Mouse (Mus musculus) thymus, postnatal 10 days (tissue): ENCODE results near the gene Nol3.
A peak's percentile ranks its signal among the peaks of the same experiment; 100 is the strongest.
"Not testable (repeated sequence)": the region's sequence is repeated elsewhere in the genome, so short reads cannot be mapped to it uniquely, and the experiment has no call there.

Source experiments
- DNase-seq, 2 experiments: peaks; one replicate each; pipeline ENCODE4 v3.0.0; 2021; ENCODE audit warnings: low spot score in 2 of 2

Gene Nol3

GRCm38 (mm10) chr8:105275840-105276239, at the start of gene Nol3:
Gene Nol3 (plus strand): TSS chr8:105276140.
- DNase-seq = no peak

- no peak for DNase-seq
Observed at GRCm38 (mm10) chr8:105231503-105232320, 44.2 kb upstream of the Nol3 start.

DNA sequence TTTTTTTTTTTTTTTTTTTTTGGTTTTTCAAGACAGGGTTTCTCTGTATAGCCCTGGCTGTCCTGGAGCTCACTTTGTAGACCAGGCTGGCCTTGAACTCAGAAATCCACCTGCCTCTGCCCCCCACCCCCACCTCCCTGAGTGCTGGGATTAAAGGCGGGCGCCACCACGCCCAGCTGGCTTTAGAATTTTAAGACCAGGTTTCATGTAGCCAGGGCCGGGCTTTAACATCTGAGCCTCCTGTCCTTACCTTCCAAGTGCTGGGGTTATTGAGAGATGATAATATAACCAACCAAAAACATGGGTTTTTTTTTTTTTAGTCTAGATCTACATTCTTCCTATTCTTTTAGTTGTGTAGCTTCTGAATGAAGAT, 43.6 kb upstream of the Nol3 start:
- not testable (repeated sequence) for DNase-seq

DNA sequence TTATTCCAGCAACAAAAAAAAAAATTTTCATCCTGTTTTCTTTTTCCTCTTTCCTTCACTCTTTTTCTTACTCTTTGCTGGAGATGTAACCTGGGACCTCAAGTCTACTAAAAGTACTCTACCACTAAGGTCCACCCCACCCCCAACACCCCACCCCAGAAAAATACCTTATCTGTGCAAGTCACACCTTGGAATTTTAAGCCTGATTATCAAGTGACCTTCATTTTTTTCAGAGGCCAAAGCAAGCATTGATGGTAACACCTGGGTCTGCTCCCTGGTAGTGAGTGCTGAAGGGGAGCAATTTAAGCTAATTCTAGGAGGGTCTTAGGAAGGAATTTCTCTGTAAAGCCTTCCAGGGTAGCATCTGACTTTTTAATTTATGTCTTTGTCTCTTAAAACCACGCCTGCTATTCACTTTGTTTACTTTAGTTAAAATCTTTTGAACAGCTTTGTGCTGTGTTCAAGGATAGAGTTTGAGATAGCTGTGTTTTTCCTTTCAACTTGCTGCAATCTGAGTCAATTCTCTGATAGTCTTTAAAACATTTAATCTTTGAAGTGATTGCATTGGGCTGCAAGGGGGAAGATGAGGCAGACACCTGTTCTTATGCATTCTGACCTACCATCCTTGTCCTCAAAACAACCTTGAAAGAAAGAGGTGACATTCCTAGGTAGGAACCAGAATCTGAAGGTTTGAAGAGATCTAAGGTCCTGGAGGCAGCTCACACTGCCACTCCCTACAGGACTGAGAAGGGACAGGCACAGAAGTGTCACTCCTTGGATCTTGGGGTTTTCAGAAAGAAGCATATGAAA, 42.6 kb upstream of the Nol3 start:
- DNase-seq = no peak

GRCm38 (mm10) chr8:105235206-105235605, 40.7 kb upstream of the Nol3 start:
- DNase-seq = no peak

- DNase-seq = no peak
Observed at GRCm38 (mm10) chr8:105237442-105238142, 38.3 kb upstream of the Nol3 start.

GRCm38 (mm10) chr8:105241016-105241415, 34.9 kb upstream of the Nol3 start:
- DNase-seq = no peak

DNA sequence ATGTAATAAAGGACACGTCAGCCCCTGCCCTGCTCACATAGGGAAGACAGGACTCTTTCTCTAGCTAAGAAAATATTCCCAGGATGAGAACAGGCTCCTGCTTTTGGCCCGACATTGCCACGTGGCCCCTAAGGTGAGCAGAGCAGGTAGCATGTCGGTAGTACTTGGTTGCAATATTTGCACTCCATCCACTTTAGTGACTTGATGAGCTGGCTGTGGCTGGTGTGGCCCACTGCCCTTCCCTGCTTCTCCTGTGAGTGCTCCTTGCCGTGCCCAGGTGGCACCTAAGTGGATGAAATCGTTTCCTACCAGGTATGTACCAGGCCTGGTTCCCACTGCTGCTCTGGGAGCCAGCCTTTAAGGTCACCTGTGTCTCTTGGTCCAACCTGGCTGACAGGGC, 24.0 kb upstream of the Nol3 start:
- DNase-seq = no peak

- DNase-seq = no peak
Observed at GRCm38 (mm10) chr8:105252680-105253537, 23.0 kb upstream of the Nol3 start.

DNA sequence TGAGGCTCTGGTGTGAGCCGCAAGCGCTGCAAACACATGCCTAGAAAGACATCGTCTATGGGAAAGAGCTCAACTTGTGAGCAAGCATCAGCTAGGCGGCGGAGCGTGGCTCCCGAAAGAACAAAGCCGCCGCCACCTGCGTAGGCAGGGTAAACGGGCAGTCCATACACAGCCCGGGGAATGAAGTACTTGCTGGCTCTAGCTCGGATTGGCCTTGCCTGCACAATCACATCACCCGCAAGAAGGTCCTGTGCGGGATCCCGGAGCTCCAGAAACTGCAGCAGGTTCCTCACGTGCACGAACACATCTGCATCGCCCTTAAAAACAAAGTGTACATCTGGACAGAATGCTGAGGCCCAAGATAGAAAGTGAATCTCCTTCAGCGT, 22.2 kb upstream of the Nol3 start:
- DNase-seq = peak in 1 of 2 experiments; percentile 21

GRCm38 (mm10) chr8:105254152-105254965, 21.6 kb upstream of the Nol3 start:
- DNase-seq = peak; percentile 90 to 98

DNA sequence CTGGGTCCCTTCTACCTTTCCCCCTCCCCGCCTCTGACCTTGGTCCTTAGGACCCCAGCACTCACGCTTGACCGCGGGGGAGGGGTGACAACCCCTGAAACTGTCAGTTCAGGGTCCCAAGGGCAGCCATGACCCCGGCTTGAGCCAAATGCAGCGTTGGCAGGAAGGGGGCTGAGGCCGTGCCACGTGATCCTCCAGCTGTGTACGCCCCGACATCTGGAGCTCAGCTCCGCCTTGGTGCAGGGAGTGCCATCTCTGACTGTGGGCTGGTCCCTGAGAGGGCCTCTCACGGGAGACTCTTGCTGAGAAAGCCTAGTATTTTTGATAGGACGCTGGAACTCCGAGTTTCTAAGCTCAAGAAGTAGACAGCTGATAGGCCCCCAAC, 21.0 kb upstream of the Nol3 start, which contains the start of gene B3gnt9:
TSS of gene B3gnt9 (minus strand) at position 188 of the 385 bp plus-strand sequence.
- DNase-seq = peak; percentile 68 to 74

DNA sequence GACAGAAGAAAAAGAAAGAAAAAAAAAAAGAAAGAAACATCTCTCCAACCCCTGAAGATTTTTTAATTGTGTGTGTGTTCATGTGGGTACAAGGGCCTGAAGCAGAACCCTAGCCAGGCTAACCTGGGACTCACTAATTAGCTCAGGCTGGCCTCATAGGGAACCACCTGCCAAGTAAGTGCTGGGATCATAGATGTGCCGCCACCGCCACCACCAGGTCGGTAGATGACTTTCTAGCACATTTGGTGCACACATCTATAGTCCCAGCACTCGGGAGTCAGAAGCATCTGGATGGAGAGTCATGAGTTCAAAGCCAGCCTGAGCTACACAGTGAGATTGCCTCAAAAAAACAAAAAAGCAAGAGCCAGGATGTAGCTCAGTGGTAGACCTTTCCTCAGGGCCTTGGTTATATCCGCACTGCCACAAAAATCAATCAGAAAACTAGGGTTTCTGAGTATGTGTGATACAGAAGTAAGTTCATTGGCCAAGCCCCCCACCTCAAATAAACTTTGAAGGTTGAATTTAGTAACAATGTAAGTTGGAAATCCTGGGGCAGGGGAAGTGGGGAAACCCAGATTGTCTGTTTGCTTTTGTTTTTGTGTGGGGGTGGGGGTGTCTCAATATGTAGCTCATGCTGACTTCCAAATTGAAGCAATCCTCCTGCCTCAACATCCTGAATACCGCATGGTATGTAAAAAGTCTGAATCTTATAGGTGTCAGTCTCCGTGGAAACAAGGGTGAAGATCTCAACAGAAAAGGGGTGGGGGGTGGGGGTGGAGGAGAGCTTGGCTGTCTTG, 18.4 kb upstream of the Nol3 start:
- DNase-seq = no peak

- DNase-seq = no peak
Observed at GRCm38 (mm10) chr8:105258911-105259720, 16.8 kb upstream of the Nol3 start.

GRCm38 (mm10) chr8:105259721-105260320, 16.1 kb upstream of the Nol3 start:
- peak; percentile 60 to 83 for DNase-seq

DNA sequence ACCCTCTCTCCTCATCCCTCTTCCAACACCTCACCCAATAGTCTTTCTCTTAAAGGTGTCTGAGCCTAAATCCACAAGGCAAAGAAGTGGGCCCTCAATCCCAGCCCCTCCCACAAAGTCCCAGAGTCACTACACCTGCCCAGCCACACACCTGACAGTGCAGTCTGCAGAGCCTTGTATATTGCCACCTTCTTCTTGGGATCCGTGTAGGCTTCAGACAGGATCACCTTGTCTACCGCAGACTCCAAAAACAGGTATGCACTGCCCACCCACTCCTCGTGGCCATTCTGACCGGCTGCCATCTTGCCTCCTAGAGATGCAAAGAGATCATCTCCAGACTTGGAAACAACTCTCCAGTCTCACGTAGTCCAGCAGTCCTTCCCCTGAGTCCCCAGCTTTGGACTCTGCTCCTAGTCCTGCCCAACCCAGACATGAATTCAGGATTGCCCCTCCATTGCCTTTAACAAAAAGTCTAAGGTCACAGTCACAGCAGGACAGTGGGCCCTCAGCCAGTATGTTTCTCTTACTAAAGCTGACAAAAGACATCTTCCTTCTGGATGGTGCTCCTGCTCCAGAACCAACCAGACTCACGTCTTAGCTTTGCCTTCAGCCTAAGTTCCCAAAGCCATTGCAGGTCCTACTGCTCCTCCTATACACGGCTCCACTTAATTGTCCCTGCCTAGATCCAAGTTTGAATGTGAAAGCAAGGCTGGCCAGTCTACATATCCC, 15.4 kb upstream of the Nol3 start:
- no peak for DNase-seq

GRCm38 (mm10) chr8:105261326-105261980, 14.5 kb upstream of the Nol3 start:
- DNase-seq = no peak
